Mouse (Mus musculus) retina, embryonic 14.5 days (tissue): ENCODE data around the gene Npy5r.
A peak's percentile ranks its signal among the peaks of the same experiment; 100 is the strongest.

Source experiments
- DNase-seq: peaks from one replicate; pipeline ENCODE4 v3.0.0-alpha.2; 2015; ENCODE audit warnings: low spot score

Gene Npy5r

DNA sequence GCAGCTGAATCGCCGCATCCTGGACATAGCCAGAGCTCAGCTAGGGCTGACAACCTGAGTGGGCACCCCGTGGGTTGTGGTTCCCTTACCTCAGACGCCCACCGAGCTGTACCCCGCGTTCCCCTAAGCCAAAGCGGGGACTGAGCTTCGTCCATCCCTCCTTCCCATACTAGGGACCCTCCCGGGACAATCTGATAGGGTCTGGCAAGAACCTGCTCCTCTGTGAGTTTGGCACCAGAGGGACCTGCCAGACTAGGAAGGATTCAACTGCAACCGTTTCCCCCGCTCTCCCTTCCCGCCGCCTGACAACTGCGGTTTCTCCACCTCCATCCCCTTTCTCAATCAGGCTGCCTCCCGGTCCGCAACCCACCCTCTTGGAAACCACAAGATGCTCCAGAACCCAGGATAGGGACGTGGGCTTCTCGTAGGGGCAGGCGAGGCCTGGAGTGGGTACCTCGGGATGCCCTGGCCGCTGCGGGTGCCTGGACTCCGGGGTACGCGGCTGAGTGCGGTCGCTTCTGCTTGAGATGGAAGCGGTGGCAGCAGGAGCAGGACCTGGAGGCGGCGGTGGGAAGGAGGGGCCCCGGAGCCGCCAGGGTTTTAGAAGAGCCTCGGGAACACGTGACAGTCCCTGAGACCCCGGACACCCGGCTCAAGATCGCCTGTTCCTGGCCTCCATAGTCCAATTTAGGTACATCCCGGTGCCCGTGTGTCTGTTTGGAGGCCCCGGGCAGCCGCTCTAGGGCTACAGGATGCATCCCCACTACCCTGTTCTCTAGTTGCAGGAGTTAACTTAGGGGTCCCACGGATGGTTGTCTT lies at the start of gene Npy5r:
Gene Npy5r, minus strand, starts transcription at position 618 of the 819 bp plus-strand sequence.
- DNase-seq = peak; percentile 53

DNA sequence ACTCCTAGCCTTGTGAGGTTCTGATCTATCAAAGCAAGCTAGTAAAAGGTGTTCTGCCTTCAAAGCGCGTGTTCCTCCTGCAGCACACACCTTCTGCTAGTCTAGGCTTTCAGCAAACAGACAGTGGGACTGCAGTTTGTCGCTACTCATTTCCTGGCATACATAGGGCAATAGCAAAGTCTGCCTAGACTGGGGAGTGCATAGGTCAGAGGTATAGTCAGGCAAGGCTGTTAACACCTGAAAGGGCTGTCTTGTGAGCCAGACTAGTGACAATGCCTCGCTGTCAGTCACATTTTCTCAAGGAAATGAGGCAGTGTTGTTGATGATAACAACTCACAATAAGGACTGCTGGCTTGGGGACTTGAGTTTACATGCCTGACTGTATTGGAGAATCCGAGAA lies 44.0 kb upstream of the Npy5r start:
- DNase-seq = no peak

DNA sequence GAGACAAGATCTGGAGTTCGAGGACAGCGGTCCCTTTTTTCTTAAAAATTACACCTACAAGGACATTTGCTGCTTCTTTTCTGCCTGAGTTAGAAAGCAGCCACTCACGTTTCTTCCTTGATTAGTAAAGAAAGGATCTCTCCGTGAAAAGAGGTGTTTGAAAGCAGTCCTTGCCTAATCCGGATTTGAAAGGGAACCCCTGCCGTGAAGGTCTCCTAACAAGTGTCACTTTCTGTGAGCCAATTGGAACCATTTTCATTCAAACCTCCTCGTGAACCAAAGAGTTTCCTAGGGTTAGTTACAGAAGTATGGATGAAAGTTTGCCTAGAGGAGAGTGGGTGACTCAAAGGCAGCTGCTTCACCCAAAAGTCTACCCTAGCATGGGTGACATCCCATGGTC lies 41.5 kb upstream of the Npy5r start:
- no peak for DNase-seq

DNA sequence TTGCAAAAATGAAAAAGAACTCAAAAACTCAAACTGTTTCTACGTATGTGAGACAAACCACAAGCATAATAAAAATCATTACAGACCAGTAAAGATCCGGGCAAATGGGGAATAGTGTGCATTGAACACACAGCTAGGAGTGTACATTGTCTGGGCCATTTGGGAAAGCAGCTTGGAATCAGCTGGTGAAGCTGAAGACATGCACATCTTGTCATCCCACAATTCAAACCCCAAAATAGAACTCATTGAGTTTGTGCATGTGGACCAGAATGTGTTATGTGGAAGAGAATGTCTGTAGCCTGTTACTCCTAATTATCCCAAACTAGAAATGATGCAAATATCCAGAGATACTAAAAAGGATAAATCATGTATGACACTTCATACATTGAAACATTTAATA lies 34.9 kb upstream of the Npy5r start:
- DNase-seq = no peak

DNA sequence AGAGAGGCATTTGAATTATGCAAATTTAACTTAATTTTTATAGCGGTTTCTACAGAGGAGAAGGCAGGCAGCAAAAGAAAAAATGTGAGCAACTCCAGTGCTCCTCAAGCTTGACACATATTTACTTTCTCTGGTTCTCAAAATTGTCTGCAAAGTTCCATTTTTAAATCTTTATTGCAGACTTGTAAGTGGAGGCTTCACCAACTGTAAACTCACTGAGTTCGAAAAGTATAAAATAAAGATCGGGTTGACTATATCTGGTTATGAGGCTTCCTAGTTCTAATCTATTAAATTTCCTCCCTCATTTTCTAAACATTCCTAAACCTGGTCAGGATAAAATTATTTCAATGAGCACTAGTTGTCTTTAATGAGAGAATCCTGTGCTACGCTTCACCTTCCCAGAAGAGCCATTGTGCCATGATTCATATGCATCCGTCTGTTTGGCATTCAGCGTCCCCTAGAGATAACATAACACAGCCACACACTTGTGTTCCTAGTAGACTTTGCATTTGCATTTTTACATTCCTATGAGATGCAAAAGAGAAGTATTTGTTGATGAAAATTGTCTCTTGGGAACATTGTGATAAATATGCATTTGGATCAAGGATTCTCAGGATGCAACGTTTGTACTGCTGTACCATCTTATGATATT lies 26.5 kb upstream of the Npy5r start:
- no peak for DNase-seq

DNA sequence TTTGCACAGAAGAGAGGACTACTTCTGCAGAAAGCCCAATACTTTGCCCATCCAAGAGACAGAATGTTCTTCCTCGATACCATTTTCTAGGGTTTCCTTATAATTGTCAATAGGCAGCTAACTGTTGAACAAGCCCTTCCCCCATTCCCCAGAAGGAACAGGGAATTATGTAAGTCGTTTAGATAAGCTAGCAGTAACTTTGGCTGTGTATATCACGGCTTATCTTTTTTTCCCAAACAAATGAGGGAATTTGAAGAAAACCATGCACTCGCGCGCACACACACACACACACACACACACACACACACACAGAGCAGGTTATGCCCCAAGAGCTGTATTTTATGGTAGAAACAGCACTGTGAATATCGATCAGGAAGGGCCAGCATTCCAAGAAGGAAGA lies 10.9 kb upstream of the Npy5r start:
- no peak for DNase-seq

DNA sequence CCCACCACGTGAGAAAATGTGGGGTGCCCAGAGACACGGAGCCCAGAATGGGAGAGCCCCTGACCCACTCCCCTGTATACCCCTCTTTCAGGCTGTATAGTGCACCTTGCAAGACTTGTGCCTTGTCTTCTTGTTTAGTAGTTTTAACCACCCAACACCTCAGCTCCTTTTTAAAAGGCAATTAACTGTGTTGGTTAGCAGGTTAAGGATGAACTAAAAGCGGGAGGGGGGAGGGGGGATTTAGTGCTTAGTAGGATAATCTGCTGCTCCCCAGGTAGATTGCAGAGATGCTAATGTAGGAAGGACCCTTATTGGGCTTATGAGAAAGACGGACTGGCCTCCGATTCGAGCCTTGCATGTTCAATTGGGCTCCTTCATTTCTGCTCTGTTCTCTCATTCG lies 10.1 kb upstream of the Npy5r start:
- DNase-seq = peak; percentile 22

DNA sequence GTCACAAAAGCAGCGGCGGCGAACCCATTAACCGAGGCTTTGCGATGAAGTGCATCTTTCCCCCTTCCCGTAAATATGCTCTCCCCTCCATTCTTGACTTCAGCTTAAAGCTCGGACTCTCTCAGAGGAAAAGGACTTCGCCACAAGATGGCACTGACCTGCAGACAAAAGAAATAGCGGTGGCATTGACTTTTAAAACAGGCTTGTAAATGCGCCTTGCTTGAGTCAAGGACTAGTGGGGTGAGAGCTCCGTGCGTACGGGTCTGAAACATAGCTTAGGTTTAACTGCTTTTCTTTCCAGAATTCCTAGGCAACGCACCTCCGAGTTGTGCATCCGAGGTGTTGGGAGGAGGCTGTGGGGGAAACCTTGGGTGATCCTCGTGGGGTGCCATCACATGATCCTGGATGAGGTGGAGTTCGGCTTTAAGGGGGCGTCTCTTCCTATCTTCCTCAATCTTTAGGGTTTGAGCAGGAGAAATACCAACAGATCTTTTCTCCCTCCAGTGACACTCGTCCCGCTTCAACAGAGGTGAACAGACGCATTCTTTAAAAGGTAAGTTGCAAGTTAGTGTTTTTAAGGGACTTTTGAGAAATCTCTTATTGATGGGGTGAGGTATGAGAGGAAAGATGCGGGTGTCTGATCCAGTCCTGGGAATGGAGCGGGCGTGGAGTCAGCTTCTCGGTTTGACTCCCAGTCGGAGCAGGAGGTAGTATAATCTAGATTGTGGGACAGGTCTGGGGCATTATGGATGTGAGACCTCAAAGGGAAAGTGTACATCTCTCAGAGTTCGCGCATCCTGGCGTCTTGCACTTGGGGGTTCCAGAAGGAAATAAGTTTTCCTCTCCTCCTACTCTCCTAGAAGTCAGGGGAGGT lies 9.3 kb upstream of the Npy5r start, which contains the start of gene Npy1r:
Gene Npy1r, plus strand, starts transcription at position 223 of the 874 bp plus-strand sequence.
- DNase-seq = peak; percentile 72

DNA sequence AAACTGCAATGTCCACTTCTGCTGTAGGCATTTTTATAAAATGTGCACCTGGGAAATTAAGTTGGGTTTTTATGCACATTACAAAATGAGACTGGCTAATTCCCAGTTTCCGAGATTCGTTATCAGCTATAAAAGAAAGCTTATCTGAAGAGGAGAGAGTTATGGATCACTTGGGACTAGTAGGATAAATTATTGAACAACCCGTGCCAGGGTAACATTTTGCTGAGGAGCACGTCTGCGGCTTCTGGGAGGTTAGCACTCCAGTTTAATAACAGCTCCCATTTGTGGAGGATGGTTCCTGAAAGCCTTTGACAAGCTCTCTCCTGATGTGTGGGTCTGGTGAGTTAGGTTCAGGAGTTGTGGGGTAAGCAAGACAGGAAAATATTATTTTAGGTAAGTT lies 2.5 kb upstream of the Npy5r start:
- DNase-seq = no peak

DNA sequence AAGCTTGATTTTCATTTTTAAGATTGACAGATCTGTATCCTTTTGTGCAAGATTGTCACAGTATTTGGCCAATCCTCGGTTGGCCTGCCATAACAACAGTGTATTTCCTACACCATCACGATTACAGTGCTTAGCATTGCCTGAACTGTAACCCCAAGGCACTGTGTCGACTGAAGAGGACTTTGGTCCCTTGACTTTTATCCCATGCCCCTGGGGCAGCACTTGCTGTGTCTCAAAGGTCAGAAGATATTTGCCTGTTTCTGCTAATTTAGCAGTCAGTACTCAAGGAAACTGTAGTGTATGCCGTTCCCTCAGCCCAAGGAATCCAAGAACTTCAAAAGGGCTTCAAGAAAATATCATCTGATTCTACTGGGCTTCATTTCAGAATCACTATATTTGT lies 871 bp upstream of the Npy5r start:
- no peak for DNase-seq

DNA sequence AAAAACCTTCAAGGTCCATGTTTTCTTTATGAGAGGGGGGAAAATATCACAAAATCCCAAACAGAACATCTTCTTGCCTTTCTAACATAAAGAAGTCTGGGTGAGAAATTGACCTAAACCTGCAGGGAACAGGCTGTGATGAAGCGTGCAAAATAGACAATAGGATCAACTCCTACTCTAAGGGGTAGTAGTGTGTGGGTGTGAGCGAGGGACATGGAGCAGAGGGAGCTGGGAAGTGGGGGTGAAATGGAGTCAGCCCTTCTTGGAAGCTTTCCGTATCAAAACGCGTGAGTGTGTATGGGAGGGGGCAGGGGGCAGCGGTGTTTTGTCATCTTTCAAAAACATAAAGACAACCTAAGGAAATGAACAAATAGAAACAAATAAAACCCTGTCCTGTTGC lies 467 bp upstream of the Npy5r start:
- peak; percentile 14 for DNase-seq

DNA sequence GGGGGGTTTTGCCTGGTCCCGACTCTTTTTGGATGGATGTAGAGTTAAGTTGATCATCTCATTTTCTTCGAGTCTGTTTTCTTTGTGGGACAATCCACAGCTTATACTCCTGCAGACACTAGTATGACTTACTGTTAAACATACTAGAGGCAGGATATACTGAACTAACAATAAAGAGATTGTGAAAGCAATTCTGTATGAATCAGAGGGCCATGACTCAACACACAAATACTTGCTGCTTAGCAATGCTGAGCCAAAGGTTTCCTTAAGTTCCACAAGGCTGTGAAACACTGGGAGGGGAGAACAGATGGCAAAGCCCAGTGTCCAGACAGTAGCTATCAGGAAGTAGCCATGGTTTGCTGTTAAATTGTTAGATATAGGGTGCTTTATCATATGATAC lies 6.7 kb downstream of the Npy5r start:
- DNase-seq = no peak

DNA sequence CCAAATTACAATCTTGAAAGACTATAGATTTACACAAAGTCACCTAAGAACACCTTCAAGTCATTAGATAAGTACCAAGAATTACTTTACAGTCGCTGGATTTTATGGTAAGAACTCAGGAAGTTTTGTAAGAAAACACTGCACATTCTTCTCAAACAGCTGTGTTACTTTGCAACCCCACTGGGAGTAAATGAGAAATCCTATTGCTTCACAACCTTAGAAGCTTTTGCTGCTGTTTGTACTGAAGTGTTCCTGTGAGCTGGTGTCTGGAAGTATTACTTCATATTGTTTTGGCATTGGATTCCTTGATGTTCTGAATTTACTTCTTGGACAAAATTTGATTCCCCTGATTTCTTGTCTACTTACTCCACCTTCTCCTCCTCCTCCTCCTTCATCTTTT lies 57.2 kb downstream of the Npy5r start:
- DNase-seq = no peak
